Mouse (Mus musculus): Measurements from ENCODE around the gene Sult3a1. TPM values are rescaled to one million over a fixed set of nuclear protein-coding genes. Genes with fewer than 3 reads are reported as not detected.
A peak's percentile ranks its signal among the peaks of the same experiment; 100 is the strongest.
"Not testable (repeated sequence)": the region's sequence is repeated elsewhere in the genome, so short reads cannot be mapped to it uniquely, and the experiment has no call there.

Sult3a1 gene
- not detected in 2 replicates for polyA plus RNA-seq (2016; fragmentation: Nextera tagmentation; extraction: Ambion mirVana)

DNA sequence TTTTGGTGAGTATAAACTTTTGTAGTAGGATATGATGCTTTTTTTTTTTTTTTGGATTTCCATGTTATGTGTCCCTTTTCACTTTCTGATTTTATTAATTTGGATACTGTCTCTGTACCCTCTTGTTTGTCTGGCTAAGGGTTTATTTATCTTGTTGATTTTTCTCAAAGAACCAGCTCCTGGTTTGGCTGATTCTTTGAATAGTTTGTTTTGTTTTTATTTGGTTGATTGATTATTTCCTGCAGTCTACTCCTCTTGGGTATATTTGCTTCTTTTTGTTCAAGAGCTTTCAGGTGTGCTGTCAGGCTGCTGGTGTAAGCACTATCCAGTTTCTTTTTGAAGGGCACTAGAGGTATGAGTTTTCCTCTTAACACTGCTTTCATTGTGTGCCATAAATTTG lies at the start of gene Sult3a1:
Sult3a1 (plus strand) TSS at position 301 of the 400 bp plus-strand sequence.
- H3K4me2 ChIP-seq (replicated peaks): no peak within 1 kb of the TSS
- H3K4me3 ChIP-seq: no peak within 1 kb of the TSS
- H3K36me3 ChIP-seq: no peaks in the 10 kb centered on the region
- H3K27me3 ChIP-seq (replicated peaks): no peaks in the 10 kb centered on the region
- H3K9ac ChIP-seq: no peak within 1 kb of the TSS
- no peaks in the 10 kb centered on the region for H3K4me1 ChIP-seq
- H3K27ac ChIP-seq: no peak within 1 kb of the TSS
- no peak for ATAC-seq (ENCODE audit: low FRiP score, low read depth)
- no peaks in the 10 kb centered on the region for H3K9me3 ChIP-seq

DNA sequence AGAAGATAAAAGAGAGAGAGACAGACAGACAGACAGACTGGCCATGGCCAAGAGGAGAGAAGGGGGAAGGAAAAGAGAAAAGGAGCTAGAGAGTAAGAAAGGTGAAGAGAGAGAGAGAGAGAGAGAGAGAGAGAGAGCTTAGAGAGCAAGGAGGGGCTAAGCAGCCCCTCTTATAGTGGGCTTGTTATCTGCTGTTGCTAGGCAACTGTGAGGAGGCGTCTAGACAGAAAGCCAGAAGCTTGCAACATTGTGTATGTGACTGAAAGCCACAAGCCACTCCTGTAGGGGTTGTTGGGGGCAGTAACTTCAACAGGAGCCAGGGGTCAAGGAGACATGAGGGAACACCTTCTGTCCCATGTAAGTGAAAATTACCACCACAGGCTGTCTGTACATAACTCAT lies 45.7 kb upstream of the Sult3a1 start:
- 36% methylated on average over 1 of the region's 1 CpGs for WGBS
- Histone ChIP-seq H3K27me3 (replicated peaks) (no peaks in the 10 kb centered on the region), H3K4me1 (no peaks in the 10 kb centered on the region), H3K4me2 (replicated peaks) (no peak overlapping the region), H3K9me3 (no peaks in the 10 kb centered on the region), H3K9ac (no peak overlapping the region), H3K27ac (no peak overlapping the region), H3K36me3 (no peaks in the 10 kb centered on the region), H3K4me3 (no peak overlapping the region)
- no peak for ATAC-seq (ENCODE audit: low FRiP score, low read depth)

DNA sequence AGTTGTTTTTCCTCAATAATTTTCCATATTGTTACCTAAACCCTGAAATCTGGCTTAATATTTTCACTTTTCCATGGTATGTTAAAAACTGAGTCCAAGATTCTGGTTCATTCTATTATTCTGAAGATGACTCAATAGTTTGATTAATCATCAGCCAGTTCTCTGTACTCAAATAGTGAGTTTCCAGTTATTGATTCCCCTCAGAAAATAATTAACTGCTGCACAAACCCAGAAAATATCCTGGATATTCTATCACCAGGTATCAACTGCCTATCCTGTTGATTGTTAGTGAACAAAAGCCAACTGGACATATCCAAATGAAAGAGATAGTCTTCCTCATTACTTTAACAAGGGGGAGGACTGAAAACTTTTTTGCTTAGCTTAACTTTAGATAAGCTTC lies 43.3 kb upstream of the Sult3a1 start:
- Histone ChIP-seq H3K9ac (no peak overlapping the region), H3K4me3 (no peak overlapping the region), H3K9me3 (no peaks in the 10 kb centered on the region), H3K27me3 (replicated peaks) (no peaks in the 10 kb centered on the region), H3K4me2 (replicated peaks) (no peak overlapping the region), H3K4me1 (no peaks in the 10 kb centered on the region), H3K27ac (no peak overlapping the region), H3K36me3 (no peaks in the 10 kb centered on the region)
- no peak for ATAC-seq (ENCODE audit: low FRiP score, low read depth)

DNA sequence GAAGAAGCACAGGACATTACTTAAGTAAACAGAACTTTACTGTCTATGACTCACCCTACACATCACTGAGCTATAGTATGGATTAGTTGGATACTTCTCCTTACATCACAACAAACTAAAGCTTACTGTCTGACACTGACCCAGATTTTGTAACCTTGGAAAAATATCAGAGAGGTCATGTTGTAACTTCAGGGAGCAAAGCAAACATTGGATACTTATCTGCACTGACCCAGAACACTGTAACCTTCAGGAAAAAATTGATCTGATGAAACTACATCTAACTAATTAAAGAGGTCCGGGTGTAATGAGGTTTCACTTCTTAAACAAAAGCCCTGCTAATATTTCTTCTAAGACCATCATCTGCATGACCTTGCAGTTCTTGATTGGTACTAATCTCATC lies 40.6 kb upstream of the Sult3a1 start:
- no peak for ATAC-seq (ENCODE audit: low FRiP score, low read depth)
- no peak overlapping the region for H3K27ac ChIP-seq
- WGBS: 85% methylated on average over 1 of the region's 1 CpGs
- no peaks in the 10 kb centered on the region for H3K36me3 ChIP-seq
- no peak overlapping the region for H3K4me3 ChIP-seq
- no peak overlapping the region for H3K4me2 ChIP-seq (replicated peaks)
- no peak overlapping the region for H3K9ac ChIP-seq
- no peaks in the 10 kb centered on the region for H3K4me1 ChIP-seq
- no peaks in the 10 kb centered on the region for H3K9me3 ChIP-seq
- H3K27me3 ChIP-seq (replicated peaks): no peaks in the 10 kb centered on the region

DNA sequence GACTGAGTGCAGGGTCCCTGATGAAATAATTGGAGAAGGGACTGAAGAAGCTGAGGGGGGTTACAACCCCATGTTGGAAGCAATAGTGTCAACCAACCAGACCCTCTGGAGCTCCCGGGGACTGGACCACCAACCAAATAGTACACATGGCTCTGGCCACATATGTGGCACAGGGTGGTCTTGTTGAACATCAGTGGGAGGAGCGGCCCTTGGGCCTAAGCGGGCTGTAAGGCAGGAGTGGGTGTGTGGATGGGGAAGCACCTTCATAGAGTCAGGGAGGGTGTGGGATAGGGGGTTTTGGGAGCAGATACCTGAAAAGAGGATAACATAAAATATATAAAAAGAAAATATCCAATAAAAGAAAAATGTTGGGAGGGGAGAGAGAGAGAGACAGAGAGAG lies 36.6 kb upstream of the Sult3a1 start:
- ATAC-seq (ENCODE audit: low FRiP score, low read depth): no peak
- Histone ChIP-seq H3K27me3 (replicated peaks) (no peaks in the 10 kb centered on the region), H3K4me3 (no peak overlapping the region), H3K4me1 (no peaks in the 10 kb centered on the region), H3K4me2 (replicated peaks) (no peak overlapping the region), H3K9me3 (no peaks in the 10 kb centered on the region), H3K27ac (no peak overlapping the region), H3K36me3 (no peaks in the 10 kb centered on the region), H3K9ac (no peak overlapping the region)
- 96% methylated on average over 3 of the region's 3 CpGs for WGBS

DNA sequence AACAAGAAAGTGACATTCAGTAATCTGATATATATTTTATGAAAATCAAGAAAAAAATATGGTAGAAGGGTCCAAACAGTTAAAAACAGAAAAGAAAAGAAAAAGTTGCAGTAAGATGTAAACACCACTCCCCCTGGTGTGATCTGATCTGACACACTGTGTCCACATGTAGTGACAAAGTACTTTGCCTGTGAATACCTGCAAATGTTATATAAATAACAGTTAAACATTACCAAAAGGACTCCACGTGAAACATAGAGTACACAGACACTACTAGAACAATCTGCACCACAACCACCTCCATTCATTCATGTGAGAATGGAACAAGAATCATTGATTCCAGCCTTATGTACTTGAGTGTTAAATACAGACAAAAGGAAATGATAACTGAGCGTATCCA lies 8.5 kb downstream of the Sult3a1 start:
- Histone ChIP-seq H3K4me1 (no peaks in the 10 kb centered on the region), H3K9ac (no peak overlapping the region), H3K27me3 (replicated peaks) (no peaks in the 10 kb centered on the region), H3K27ac (no peak overlapping the region), H3K4me3 (no peak overlapping the region), H3K36me3 (no peaks in the 10 kb centered on the region), H3K9me3 (no peaks in the 10 kb centered on the region), H3K4me2 (replicated peaks) (no peak overlapping the region)
- 80% methylated on average over 2 of the region's 2 CpGs for WGBS
- no peak for ATAC-seq (ENCODE audit: low FRiP score, low read depth)

DNA sequence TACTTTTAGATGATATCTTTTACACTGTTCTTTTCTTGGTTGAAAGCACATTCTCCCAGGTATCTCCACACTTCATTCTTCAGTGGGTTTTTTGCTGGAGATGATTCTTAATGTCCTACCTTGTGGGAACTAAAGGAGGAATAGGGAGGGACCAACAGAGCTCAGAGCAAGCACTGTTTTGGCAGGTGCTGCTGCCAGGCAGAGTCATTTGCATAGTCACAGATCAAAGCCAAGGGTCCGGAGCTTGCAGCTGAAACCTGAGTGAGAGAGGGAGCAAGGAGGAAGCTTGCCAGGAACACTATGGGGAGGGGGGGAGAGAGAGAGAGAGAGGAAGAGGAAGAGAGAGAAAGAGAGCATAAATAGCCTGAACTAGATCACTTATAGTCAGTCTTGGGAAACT lies 12.9 kb downstream of the Sult3a1 start:
- no peak for ATAC-seq (ENCODE audit: low FRiP score, low read depth)
- Histone ChIP-seq H3K9ac (no peak overlapping the region), H3K27me3 (replicated peaks) (no peaks in the 10 kb centered on the region), H3K4me1 (no peaks in the 10 kb centered on the region), H3K27ac (no peak overlapping the region), H3K36me3 (no peaks in the 10 kb centered on the region), H3K4me2 (replicated peaks) (no peak overlapping the region), H3K4me3 (no peak overlapping the region), H3K9me3 (no peaks in the 10 kb centered on the region)
- 17% methylated on average over 1 of the region's 1 CpGs for WGBS

DNA sequence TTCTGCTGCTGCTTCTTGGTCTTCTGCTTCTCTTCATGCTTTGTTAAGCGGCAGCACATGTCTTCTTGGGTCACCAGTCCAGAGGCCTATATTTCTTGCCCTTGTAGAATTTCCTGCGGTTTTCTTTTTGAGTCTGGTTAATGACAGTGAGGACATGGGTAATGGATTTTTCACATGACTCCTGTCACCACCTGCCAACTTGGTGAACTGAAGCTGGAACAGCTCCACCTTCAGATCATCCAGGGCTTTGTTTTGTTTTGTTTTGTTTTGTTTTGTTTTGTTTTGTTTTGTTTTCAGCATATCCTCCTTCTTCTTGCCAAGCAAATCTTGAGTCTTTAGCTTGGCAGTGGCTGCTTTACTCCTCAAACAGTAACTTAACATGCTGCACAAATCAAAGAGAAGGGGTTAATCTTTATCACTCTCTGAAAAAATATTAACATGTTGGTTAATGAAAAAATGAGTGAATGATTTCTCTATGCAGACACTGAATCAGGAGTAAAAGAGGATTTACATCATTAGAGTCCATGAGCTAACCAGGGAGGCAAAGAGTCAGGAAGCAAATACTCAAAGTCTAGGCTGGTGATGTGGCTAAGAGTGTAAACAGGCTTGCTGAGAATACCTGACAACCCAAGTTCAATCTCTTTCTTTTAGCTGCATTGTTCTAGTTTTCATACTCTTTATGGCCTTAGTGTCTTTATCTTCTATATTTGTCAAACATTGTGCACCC lies 15.3 kb downstream of the Sult3a1 start:
- H3K27ac ChIP-seq: no peak overlapping the region
- H3K27me3 ChIP-seq (replicated peaks): no peaks in the 10 kb centered on the region
- WGBS: 84% methylated on average over 2 of the region's 2 CpGs
- no peaks in the 10 kb centered on the region for H3K4me1 ChIP-seq
- no peak overlapping the region for H3K9ac ChIP-seq
- no peaks in the 10 kb centered on the region for H3K36me3 ChIP-seq
- no peak overlapping the region for H3K4me3 ChIP-seq
- ATAC-seq (ENCODE audit: low FRiP score, low read depth): no peak
- no peak overlapping the region for H3K4me2 ChIP-seq (replicated peaks)
- no peaks in the 10 kb centered on the region for H3K9me3 ChIP-seq

DNA sequence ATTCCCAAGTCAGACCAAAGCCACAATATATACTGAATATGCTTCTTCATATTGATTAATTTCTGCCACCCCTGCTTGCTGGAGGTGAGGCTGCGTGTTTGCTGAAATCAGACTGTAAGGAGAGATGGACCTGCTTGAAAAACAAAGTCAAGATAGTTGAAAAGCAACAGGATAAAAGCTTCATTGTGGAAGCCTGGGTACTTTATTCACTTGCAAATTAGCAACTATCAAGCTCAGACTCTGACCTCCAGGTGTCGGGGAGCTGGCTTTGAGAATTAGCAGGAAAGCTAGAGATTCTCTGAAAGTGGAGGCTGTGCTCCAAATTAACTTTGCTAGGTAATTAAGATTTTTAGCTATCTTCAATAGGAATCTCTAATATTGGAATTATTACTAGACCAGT lies 24.9 kb downstream of the Sult3a1 start:
- not testable (repeated sequence) for H3K27ac ChIP-seq; H3K36me3 ChIP-seq; H3K4me1 ChIP-seq; H3K9me3 ChIP-seq; ATAC-seq (ENCODE audit: low FRiP score, low read depth); H3K9ac ChIP-seq; H3K27me3 ChIP-seq (replicated peaks); H3K4me2 ChIP-seq (replicated peaks); H3K4me3 ChIP-seq
- WGBS: 84% methylated on average over 2 of the region's 2 CpGs

DNA sequence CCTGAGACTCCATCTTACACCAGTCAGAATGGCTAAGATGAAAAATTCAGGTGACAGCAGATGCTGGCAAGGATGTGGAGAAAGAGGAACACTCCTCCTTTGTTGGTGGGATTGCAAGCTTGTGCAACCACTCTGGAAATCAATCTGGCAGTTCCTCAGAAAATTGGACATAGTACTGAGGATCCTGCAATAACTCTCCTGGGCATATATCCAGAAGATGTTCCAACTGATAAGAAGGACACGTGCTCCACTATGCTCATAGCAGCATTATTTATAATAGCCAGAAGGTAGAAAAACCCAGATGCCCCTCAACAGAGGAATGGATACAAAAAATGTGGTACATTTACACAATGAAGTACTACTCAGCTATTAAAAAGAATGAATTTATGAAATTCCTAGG lies 44.0 kb downstream of the Sult3a1 start:
- H3K4me1 ChIP-seq; ATAC-seq (ENCODE audit: low FRiP score, low read depth); H3K27me3 ChIP-seq (replicated peaks); H3K4me3 ChIP-seq; H3K9ac ChIP-seq; H3K36me3 ChIP-seq; H3K9me3 ChIP-seq; H3K4me2 ChIP-seq (replicated peaks); H3K27ac ChIP-seq: not testable (repeated sequence)
- 88% methylated on average over 1 of the region's 1 CpGs for WGBS

DNA sequence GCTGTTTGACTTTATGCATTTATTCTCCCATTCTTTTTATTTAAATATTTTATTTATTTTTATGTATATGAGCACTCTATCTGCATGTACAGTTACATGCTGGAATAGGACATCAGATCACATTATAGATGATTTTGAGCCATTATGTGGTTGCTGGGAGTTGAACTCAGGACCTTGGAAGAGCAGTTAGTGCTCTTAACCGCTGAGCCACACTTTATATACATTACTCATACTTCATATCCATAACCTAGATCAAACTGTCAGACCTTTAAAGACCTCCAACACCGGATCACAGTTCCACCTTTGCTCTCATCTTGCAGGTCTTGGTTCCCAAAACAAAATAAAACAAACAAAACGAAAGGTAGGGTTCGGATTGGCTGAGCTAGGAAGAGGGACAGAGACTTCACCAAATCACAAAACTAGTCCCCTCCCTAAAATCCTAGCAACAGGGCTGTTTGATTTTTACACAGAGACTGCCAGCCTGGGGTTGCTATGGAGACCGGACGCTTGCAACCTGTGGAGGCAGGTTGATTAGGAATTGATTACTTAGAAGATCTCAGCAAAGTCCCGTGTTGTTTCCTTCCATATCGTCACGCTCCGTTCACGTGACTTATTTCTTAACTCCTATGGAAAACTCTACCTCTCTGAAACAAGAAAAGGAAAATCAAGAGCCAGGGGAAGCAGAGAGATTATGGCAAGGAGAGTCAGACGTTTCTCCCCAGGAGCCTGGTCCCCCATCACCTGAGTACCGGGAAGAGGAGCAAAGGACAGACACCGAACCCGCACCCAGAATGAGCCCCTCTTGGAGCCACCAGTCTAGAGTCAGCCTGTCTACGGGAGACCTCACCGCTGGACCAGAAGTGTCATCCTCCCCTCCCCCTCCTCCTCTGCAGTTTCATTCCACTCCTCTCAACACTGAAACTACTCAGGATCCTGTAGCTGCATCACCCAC lies 47.3 kb downstream of the Sult3a1 start, which contains the start of gene Rsph4a:
Rsph4a (plus strand) TSS at position 582 of the 952 bp plus-strand sequence.
- Histone ChIP-seq H3K4me2 (replicated peaks) (peak within 1 kb of the TSS; percentile 66), H3K4me1 (peaks cover 9% of the 10 kb centered on the region; the same call in 1 of the 2 replicates), H3K9ac (no peak within 1 kb of the TSS), H3K27me3 (replicated peaks) (no peaks in the 10 kb centered on the region), H3K9me3 (no peaks in the 10 kb centered on the region), H3K4me3 (peak within 1 kb of the TSS; percentile 29), H3K27ac (no peak within 1 kb of the TSS), H3K36me3 (no peaks in the 10 kb centered on the region)
- 8% methylated on average over 17 of the region's 17 CpGs for WGBS
- ATAC-seq (ENCODE audit: low FRiP score, low read depth): peak; percentile 98

DNA sequence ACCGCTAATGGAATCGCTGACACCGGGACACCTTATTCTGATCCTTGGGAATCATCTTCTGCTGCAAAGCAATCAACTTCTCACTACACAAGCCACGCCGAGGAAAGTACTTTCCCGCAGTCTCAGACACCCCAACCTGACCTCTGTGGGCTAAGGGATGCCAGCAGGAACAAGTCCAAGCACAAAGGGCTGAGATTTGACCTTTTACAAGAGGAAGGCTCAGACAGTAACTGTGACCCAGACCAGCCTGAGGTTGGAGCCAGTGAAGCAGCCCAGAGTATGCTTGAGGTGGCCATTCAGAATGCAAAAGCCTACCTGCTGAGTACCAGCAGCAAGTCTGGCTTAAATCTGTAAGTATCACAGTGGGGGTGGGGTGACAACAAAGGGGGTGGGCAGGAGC lies 48.0 kb downstream of the Sult3a1 start:
- no peaks in the 10 kb centered on the region for H3K36me3 ChIP-seq
- 2% methylated on average over 6 of the region's 6 CpGs for WGBS
- H3K27me3 ChIP-seq (replicated peaks): no peaks in the 10 kb centered on the region
- H3K27ac ChIP-seq: no peak overlapping the region
- peak overlapping the region; percentile 66 for H3K4me2 ChIP-seq (replicated peaks)
- peaks cover 9% of the 10 kb centered on the region; the same call in 1 of the 2 replicates for H3K4me1 ChIP-seq
- peak overlapping the region; percentile 29; the same call in 1 of the 2 replicates for H3K4me3 ChIP-seq
- ATAC-seq (ENCODE audit: low FRiP score, low read depth): no peak
- H3K9me3 ChIP-seq: no peaks in the 10 kb centered on the region
- H3K9ac ChIP-seq: no peak overlapping the region

Measured in neural tube, embryonic 12.5 days (tissue).